7 mouse cellular contexts compared by ENCODE assay signal in genomic region chr3:96173185-96173584, GRCm38 (mm10). TPM values are rescaled to one million over a fixed set of nuclear protein-coding genes. Genes with fewer than 3 reads are reported as not detected.
DNase-seq lines count a peak whose midpoint lies in the region; ATAC-seq and TF ChIP-seq lines count a peak whose summit lies in the region.

No protein-coding gene starts in this region.

- peaks cover 12% of the 10 kb centered on the region for H3K4me1 ChIP-seq in lung, embryonic 14.5 days (ENCODE audit: insufficient read depth)
- peaks cover 11% of the 10 kb centered on the region for H3K4me1 ChIP-seq in embryonic facial prominence, embryonic 14.5 days (ENCODE audit: control insufficient read depth, insufficient read depth, low read length)
- peaks cover 40% of the 10 kb centered on the region for H3K4me1 ChIP-seq in limb, embryonic 10.5 days
- H3K4me1 ChIP-seq in olfactory bulb, adult 2 months (ENCODE audit: control insufficient read depth, insufficient read depth, low read length): peaks cover 29% of the 10 kb centered on the region

- ATAC-seq in lung, embryonic 14.5 days (ENCODE audit: insufficient read depth): no peak
- ATAC-seq in embryonic facial prominence, embryonic 14.5 days (ENCODE audit: low read depth): no peak

- H3K9ac ChIP-seq in lung, embryonic 14.5 days: peak overlapping the region; percentile 86
- peak overlapping the region; percentile 91 for H3K9ac ChIP-seq in embryonic facial prominence, embryonic 14.5 days (ENCODE audit: low read depth, low read length)

- 34% methylated on average over 7 of the region's 7 CpGs for WGBS in lung, embryonic 14.5 days
- 35% methylated on average over 7 of the region's 7 CpGs for WGBS in embryonic facial prominence, embryonic 14.5 days
- WGBS in limb, embryonic 10.5 days: 48% methylated on average over 7 of the region's 7 CpGs
- 29% methylated on average over 7 of the region's 7 CpGs for WGBS in olfactory bulb, adult 2 months

- no peak for DNase-seq in lung, embryonic 14.5 days
- DNase-seq in lung, postnatal 10 days: no peak
- DNase-seq in embryonic facial prominence, embryonic 14.5 days (ENCODE audit: low spot score): no peak
- DNase-seq in limb, embryonic 10.5 days (ENCODE audit: low spot score): no peak
- no peak for DNase-seq in thymus, postnatal 0 days (ENCODE audit: low spot score)
- no peak for DNase-seq in spleen, postnatal 36 days (ENCODE audit: low spot score in 2 of 2)

- H3K27ac ChIP-seq in lung, embryonic 14.5 days (ENCODE audit: low read depth): no peak overlapping the region
- no peak overlapping the region for H3K27ac ChIP-seq in embryonic facial prominence, embryonic 14.5 days (replicated peaks; ENCODE audit: low read depth, low read length)
- peak overlapping the region; percentile 95 for H3K27ac ChIP-seq in limb, embryonic 10.5 days
- no peak overlapping the region for H3K27ac ChIP-seq in olfactory bulb, adult 2 months (ENCODE audit: insufficient read depth, low read depth, low read length)

- peak overlapping the region; percentile 96 for H3K4me2 ChIP-seq in lung, embryonic 14.5 days
- peak overlapping the region; percentile 95 for H3K4me2 ChIP-seq in embryonic facial prominence, embryonic 14.5 days (ENCODE audit: low read depth, low read length)

- H3K9me3 ChIP-seq in lung, embryonic 14.5 days (ENCODE audit: low read depth, low read length): no peaks in the 10 kb centered on the region
- H3K9me3 ChIP-seq in embryonic facial prominence, embryonic 14.5 days (ENCODE audit: control insufficient read depth, low read length): no peaks in the 10 kb centered on the region
- H3K9me3 ChIP-seq in limb, embryonic 10.5 days (replicated peaks): no peaks in the 10 kb centered on the region

- H3K4me3 ChIP-seq in lung, embryonic 14.5 days (ENCODE audit: low read depth, low read length): peak overlapping the region; percentile 88
- peak overlapping the region; percentile 88 for H3K4me3 ChIP-seq in embryonic facial prominence, embryonic 14.5 days (ENCODE audit: low read depth, low read length)
- H3K4me3 ChIP-seq in limb, embryonic 10.5 days: peak overlapping the region; percentile 95
- peak overlapping the region; percentile 68 for H3K4me3 ChIP-seq in olfactory bulb, adult 2 months (ENCODE audit: insufficient read depth, low read depth, low read length)

- H3K36me3 ChIP-seq in lung, embryonic 14.5 days (ENCODE audit: insufficient read depth): peaks cover 48% of the 10 kb centered on the region
- H3K36me3 ChIP-seq in embryonic facial prominence, embryonic 14.5 days (ENCODE audit: control insufficient read depth, insufficient read depth, low read length): peaks cover 50% of the 10 kb centered on the region
- peaks cover 73% of the 10 kb centered on the region for H3K36me3 ChIP-seq in limb, embryonic 10.5 days

- no peak for TF ChIP-seq CTCF in lung, embryonic 14.5 days (IDR thresholded peaks at IDR 0.05; ENCODE audit: low read depth)
- TF ChIP-seq CTCF in olfactory bulb, adult 2 months (IDR thresholded peaks at IDR 0.05; ENCODE audit: insufficient read depth, low read depth, low read length): no peak

- H3K27me3 ChIP-seq in lung, embryonic 14.5 days (ENCODE audit: insufficient read depth, low read length): no peaks in the 10 kb centered on the region
- H3K27me3 ChIP-seq in embryonic facial prominence, embryonic 14.5 days (replicated peaks; ENCODE audit: control insufficient read depth, insufficient read depth, low read length): no peaks in the 10 kb centered on the region
- H3K27me3 ChIP-seq in limb, embryonic 10.5 days (ENCODE audit: low read depth, poor library complexity, severe bottlenecking): no peaks in the 10 kb centered on the region

- TF ChIP-seq POLR2A in olfactory bulb, adult 2 months (IDR thresholded peaks at IDR 0.05; ENCODE audit: insufficient read depth, low read depth, low read length): no peak

RNA-seq across cellular contexts. Expression of gene Sf3b4, which starts 1.1 kb away (rescaled TPM):
- 196 and 210 TPM in 2 replicates for polyA plus RNA-seq in lung, embryonic 14.5 days (2014; fragmentation: Nextera tagmentation; extraction: Ambion mirVana)
- polyA plus RNA-seq in embryonic facial prominence, embryonic 14.5 days (2014; fragmentation: Nextera tagmentation; extraction: Ambion mirVana): 152 and 158 TPM in 2 replicates
- 290 and 304 TPM in 2 replicates for polyA plus RNA-seq in limb, embryonic 10.5 days (2016; fragmentation: Nextera tagmentation; extraction: Ambion mirVana)
- not detected in 2 replicates for polyA plus RNA-seq in olfactory bulb, adult 2 months (2012; ENCODE audit: insufficient read depth, insufficient read length, low replicate concordance, missing spikeins)
- polyA plus RNA-seq in thymus, postnatal 0 days (2015; fragmentation: Nextera tagmentation; extraction: Ambion mirVana): 129 and 151 TPM in 2 replicates

RNA-seq across cellular contexts. Expression of gene Sv2a, which starts 7.8 kb away (rescaled TPM):
- 3.6 and 5.8 TPM in 2 replicates for polyA plus RNA-seq in lung, embryonic 14.5 days (2014; fragmentation: Nextera tagmentation; extraction: Ambion mirVana)
- 4.4 and 6.1 TPM in 2 replicates for polyA plus RNA-seq in embryonic facial prominence, embryonic 14.5 days (2014; fragmentation: Nextera tagmentation; extraction: Ambion mirVana)
- 3.6 and 3.9 TPM in 2 replicates for polyA plus RNA-seq in limb, embryonic 10.5 days (2016; fragmentation: Nextera tagmentation; extraction: Ambion mirVana)
- 106 TPM in 1 of 2 replicates, not detected in the other for polyA plus RNA-seq in olfactory bulb, adult 2 months (2012; ENCODE audit: insufficient read depth, insufficient read length, low replicate concordance, missing spikeins)
- 1.2 and 2.3 TPM in 2 replicates for polyA plus RNA-seq in thymus, postnatal 0 days (2015; fragmentation: Nextera tagmentation; extraction: Ambion mirVana)

RNA-seq across cellular contexts. Expression of gene Mtmr11, which starts 11.4 kb away (rescaled TPM):
- polyA plus RNA-seq in lung, embryonic 14.5 days (2014; fragmentation: Nextera tagmentation; extraction: Ambion mirVana): 13.0 and 16.6 TPM in 2 replicates
- polyA plus RNA-seq in embryonic facial prominence, embryonic 14.5 days (2014; fragmentation: Nextera tagmentation; extraction: Ambion mirVana): 19.7 and 24.6 TPM in 2 replicates
- 10.8 and 18.2 TPM in 2 replicates for polyA plus RNA-seq in limb, embryonic 10.5 days (2016; fragmentation: Nextera tagmentation; extraction: Ambion mirVana)
- polyA plus RNA-seq in olfactory bulb, adult 2 months (2012; ENCODE audit: insufficient read depth, insufficient read length, low replicate concordance, missing spikeins): not detected in 2 replicates
- polyA plus RNA-seq in thymus, postnatal 0 days (2015; fragmentation: Nextera tagmentation; extraction: Ambion mirVana): 8.9 and 9.6 TPM in 2 replicates

RNA-seq across cellular contexts. Expression of gene Bola1, which starts 46.3 kb away (rescaled TPM):
- polyA plus RNA-seq in lung, embryonic 14.5 days (2014; fragmentation: Nextera tagmentation; extraction: Ambion mirVana): 57.6 and 68.0 TPM in 2 replicates
- polyA plus RNA-seq in embryonic facial prominence, embryonic 14.5 days (2014; fragmentation: Nextera tagmentation; extraction: Ambion mirVana): 47.5 and 55.7 TPM in 2 replicates
- 74.2 and 76.5 TPM in 2 replicates for polyA plus RNA-seq in limb, embryonic 10.5 days (2016; fragmentation: Nextera tagmentation; extraction: Ambion mirVana)
- polyA plus RNA-seq in olfactory bulb, adult 2 months (2012; ENCODE audit: insufficient read depth, insufficient read length, low replicate concordance, missing spikeins): not detected in 2 replicates
- 84.7 and 86.0 TPM in 2 replicates for polyA plus RNA-seq in thymus, postnatal 0 days (2015; fragmentation: Nextera tagmentation; extraction: Ambion mirVana)

RNA-seq across cellular contexts. Expression of gene Hist2h2ab, which starts 46.5 kb away (rescaled TPM):
- polyA plus RNA-seq in lung, embryonic 14.5 days (2014; fragmentation: Nextera tagmentation; extraction: Ambion mirVana): not detected in 2 replicates
- polyA plus RNA-seq in embryonic facial prominence, embryonic 14.5 days (2014; fragmentation: Nextera tagmentation; extraction: Ambion mirVana): 0.72 and 0.78 TPM in 2 replicates
- 0.63 and 1.2 TPM in 2 replicates for polyA plus RNA-seq in limb, embryonic 10.5 days (2016; fragmentation: Nextera tagmentation; extraction: Ambion mirVana)
- polyA plus RNA-seq in olfactory bulb, adult 2 months (2012; ENCODE audit: insufficient read depth, insufficient read length, low replicate concordance, missing spikeins): not detected in 2 replicates
- 0.94 and 1.8 TPM in 2 replicates for polyA plus RNA-seq in thymus, postnatal 0 days (2015; fragmentation: Nextera tagmentation; extraction: Ambion mirVana)

Comparison
In these comparisons a context has a peak if more than half of its experiments do, and no peak if none do; other contexts are left out.
1. RNA of gene Sv2a, which starts 7.8 kb away (polyA plus RNA-seq): 106 TPM in olfactory bulb, adult 2 months; 4.4 to 6.1 TPM in embryonic facial prominence, embryonic 14.5 days, 3.6 to 3.9 TPM in limb, embryonic 10.5 days, 3.6 to 5.8 TPM in lung, embryonic 14.5 days and 1.2 to 2.3 TPM in thymus, postnatal 0 days; every median in the first group is over 10 times any median in the second.
2. Peak in every context shown above with its lines, with median percentiles within 50 percentile points of each other: H3K4me3 ChIP-seq.